Mouse (Mus musculus): ENCODE measurements around the gene Phldb2. TPM values are rescaled to one million over a fixed set of nuclear protein-coding genes. Genes with fewer than 3 reads are reported as not detected.
A peak's percentile ranks its signal among the peaks of the same experiment; 100 is the strongest.

The Phldb2 gene
- polyA plus RNA-seq, 1 experiment from 2014 or later = 49.3 TPM

GRCm38 (mm10) chr16:45896587-45896986 lies 56.8 kb downstream of the Phldb2 start:
- H3K27ac ChIP-seq (replicated peaks; ENCODE audit: low read depth, low read length) = no peak overlapping the region
- H3K4me1 ChIP-seq (ENCODE audit: control insufficient read depth, insufficient read depth, low read length) = peaks cover 11% of the 10 kb centered on the region
- H3K36me3 ChIP-seq (ENCODE audit: control insufficient read depth, insufficient read depth, low read length) = no peaks in the 10 kb centered on the region
- no peak overlapping the region for H3K4me2 ChIP-seq (ENCODE audit: low read depth, severe bottlenecking)
- ATAC-seq (ENCODE audit: insufficient number of reproducible peaks, low FRiP score, low TSS enrichment, low read depth) (no peak), DNase-seq (ENCODE audit: low spot score) (peak; percentile 56)
- no peaks in the 10 kb centered on the region for H3K27me3 ChIP-seq (ENCODE audit: control insufficient read depth, insufficient read depth, low read length)
- 8% methylated on average over 2 of the region's 2 CpGs for WGBS
- no peak overlapping the region for H3K4me3 ChIP-seq (ENCODE audit: low read depth, low read length)
- H3K9me3 ChIP-seq (ENCODE audit: control insufficient read depth, low read length) = no peaks in the 10 kb centered on the region
- no peak overlapping the region for H3K9ac ChIP-seq (ENCODE audit: low read length)

- Histone ChIP-seq H3K9ac (ENCODE audit: low read length) (no peak overlapping the region), H3K4me1 (ENCODE audit: control insufficient read depth, insufficient read depth, low read length) (peaks cover 11% of the 10 kb centered on the region), H3K4me3 (ENCODE audit: low read depth, low read length) (no peak overlapping the region), H3K9me3 (ENCODE audit: control insufficient read depth, low read length) (no peaks in the 10 kb centered on the region), H3K36me3 (ENCODE audit: control insufficient read depth, insufficient read depth, low read length) (no peaks in the 10 kb centered on the region), H3K27me3 (ENCODE audit: control insufficient read depth, insufficient read depth, low read length) (no peaks in the 10 kb centered on the region), H3K4me2 (ENCODE audit: low read depth, severe bottlenecking) (no peak overlapping the region), H3K27ac (replicated peaks; ENCODE audit: low read depth, low read length) (no peak overlapping the region)
- 35% methylated on average over 5 of the region's 5 CpGs for WGBS
- DNase-seq (ENCODE audit: low spot score) (no peak), ATAC-seq (ENCODE audit: insufficient number of reproducible peaks, low FRiP score, low TSS enrichment, low read depth) (no peak)
Measured at GRCm38 (mm10) chr16:45894998-45895397, 58.4 kb downstream of the Phldb2 start.

GRCm38 (mm10) chr16:45893796-45894195 lies 59.6 kb downstream of the Phldb2 start:
- Histone ChIP-seq H3K27ac (replicated peaks; ENCODE audit: low read depth, low read length) (no peak overlapping the region), H3K4me2 (ENCODE audit: low read depth, severe bottlenecking) (no peak overlapping the region), H3K27me3 (ENCODE audit: control insufficient read depth, insufficient read depth, low read length) (no peaks in the 10 kb centered on the region), H3K4me1 (ENCODE audit: control insufficient read depth, insufficient read depth, low read length) (peaks cover 11% of the 10 kb centered on the region), H3K9me3 (ENCODE audit: control insufficient read depth, low read length) (no peaks in the 10 kb centered on the region), H3K4me3 (ENCODE audit: low read depth, low read length) (no peak overlapping the region), H3K9ac (ENCODE audit: low read length) (no peak overlapping the region), H3K36me3 (ENCODE audit: control insufficient read depth, insufficient read depth, low read length) (no peaks in the 10 kb centered on the region)
- WGBS = 75% methylated on average over 2 of the region's 2 CpGs
- no peak for DNase-seq (ENCODE audit: low spot score)
- no peak for ATAC-seq (ENCODE audit: insufficient number of reproducible peaks, low FRiP score, low TSS enrichment, low read depth)

GRCm38 (mm10) chr16:45892928-45893327 lies 60.5 kb downstream of the Phldb2 start:
- ATAC-seq (ENCODE audit: insufficient number of reproducible peaks, low FRiP score, low TSS enrichment, low read depth) (peak; percentile 42; the same call in 1 of the 2 replicates), DNase-seq (ENCODE audit: low spot score) (peak; percentile 32)
- Histone ChIP-seq H3K9me3 (ENCODE audit: control insufficient read depth, low read length) (no peaks in the 10 kb centered on the region), H3K4me2 (ENCODE audit: low read depth, severe bottlenecking) (no peak overlapping the region), H3K36me3 (ENCODE audit: control insufficient read depth, insufficient read depth, low read length) (no peaks in the 10 kb centered on the region), H3K27ac (replicated peaks; ENCODE audit: low read depth, low read length) (no peak overlapping the region; the same call in 1 of the 2 replicates), H3K9ac (ENCODE audit: low read length) (no peak overlapping the region), H3K4me3 (ENCODE audit: low read depth, low read length) (no peak overlapping the region), H3K27me3 (ENCODE audit: control insufficient read depth, insufficient read depth, low read length) (no peaks in the 10 kb centered on the region), H3K4me1 (ENCODE audit: control insufficient read depth, insufficient read depth, low read length) (peaks cover 11% of the 10 kb centered on the region)
- WGBS = 30% methylated on average over 1 of the region's 1 CpGs

GRCm38 (mm10) chr16:45890471-45891200 lies 62.8 kb downstream of the Phldb2 start:
- Histone ChIP-seq H3K27me3 (ENCODE audit: control insufficient read depth, insufficient read depth, low read length) (no peaks in the 10 kb centered on the region), H3K4me1 (ENCODE audit: control insufficient read depth, insufficient read depth, low read length) (peaks cover 14% of the 10 kb centered on the region), H3K27ac (replicated peaks; ENCODE audit: low read depth, low read length) (no peak overlapping the region), H3K36me3 (ENCODE audit: control insufficient read depth, insufficient read depth, low read length) (no peaks in the 10 kb centered on the region), H3K9ac (ENCODE audit: low read length) (no peak overlapping the region), H3K9me3 (ENCODE audit: control insufficient read depth, low read length) (no peaks in the 10 kb centered on the region), H3K4me2 (ENCODE audit: low read depth, severe bottlenecking) (no peak overlapping the region), H3K4me3 (ENCODE audit: low read depth, low read length) (no peak overlapping the region)
- DNase-seq (ENCODE audit: low spot score) (no peak), ATAC-seq (ENCODE audit: insufficient number of reproducible peaks, low FRiP score, low TSS enrichment, low read depth) (no peak)
- 79% methylated on average over 4 of the region's 4 CpGs for WGBS

- 45% methylated on average over 4 of the region's 4 CpGs for WGBS
- no peak overlapping the region for H3K4me2 ChIP-seq (ENCODE audit: low read depth, severe bottlenecking)
- no peak for ATAC-seq (ENCODE audit: insufficient number of reproducible peaks, low FRiP score, low TSS enrichment, low read depth)
Measured at GRCm38 (mm10) chr16:45889636-45890035, 63.8 kb downstream of the Phldb2 start.

GRCm38 (mm10) chr16:45886599-45886998 lies 66.8 kb downstream of the Phldb2 start:
- Histone ChIP-seq H3K27ac (replicated peaks; ENCODE audit: low read depth, low read length) (no peak overlapping the region), H3K9ac (ENCODE audit: low read length) (no peak overlapping the region), H3K4me2 (ENCODE audit: low read depth, severe bottlenecking) (no peak overlapping the region), H3K9me3 (ENCODE audit: control insufficient read depth, low read length) (no peaks in the 10 kb centered on the region), H3K36me3 (ENCODE audit: control insufficient read depth, insufficient read depth, low read length) (no peaks in the 10 kb centered on the region), H3K4me3 (ENCODE audit: low read depth, low read length) (no peak overlapping the region), H3K4me1 (ENCODE audit: control insufficient read depth, insufficient read depth, low read length) (0 out of 2 replicates have a peak, but pooled peaks cover 3% of the 10 kb centered on the region), H3K27me3 (ENCODE audit: control insufficient read depth, insufficient read depth, low read length) (no peaks in the 10 kb centered on the region)
- DNase-seq (ENCODE audit: low spot score) (no peak), ATAC-seq (ENCODE audit: insufficient number of reproducible peaks, low FRiP score, low TSS enrichment, low read depth) (no peak)
- WGBS = 62% methylated on average over 5 of the region's 5 CpGs

More at GRCm38 (mm10) chr16:45889636-45890035, 63.8 kb downstream of the Phldb2 start:
- Histone ChIP-seq H3K9ac (ENCODE audit: low read length) (no peak overlapping the region), H3K36me3 (ENCODE audit: control insufficient read depth, insufficient read depth, low read length) (no peaks in the 10 kb centered on the region), H3K9me3 (ENCODE audit: control insufficient read depth, low read length) (no peaks in the 10 kb centered on the region), H3K4me3 (ENCODE audit: low read depth, low read length) (no peak overlapping the region), H3K4me1 (ENCODE audit: control insufficient read depth, insufficient read depth, low read length) (peaks cover 14% of the 10 kb centered on the region), H3K27me3 (ENCODE audit: control insufficient read depth, insufficient read depth, low read length) (no peaks in the 10 kb centered on the region), H3K27ac (replicated peaks; ENCODE audit: low read depth, low read length) (no peak overlapping the region)
- DNase-seq (ENCODE audit: low spot score) = no peak

- no peak overlapping the region for H3K9ac ChIP-seq (ENCODE audit: low read length)
- 0 out of 2 replicates have a peak, but pooled peaks cover 3% of the 10 kb centered on the region for H3K4me1 ChIP-seq (ENCODE audit: control insufficient read depth, insufficient read depth, low read length)
- WGBS = 88% methylated on average over 2 of the region's 2 CpGs
- no peak for ATAC-seq (ENCODE audit: insufficient number of reproducible peaks, low FRiP score, low TSS enrichment, low read depth)
- H3K4me2 ChIP-seq (ENCODE audit: low read depth, severe bottlenecking) = no peak overlapping the region
- H3K36me3 ChIP-seq (ENCODE audit: control insufficient read depth, insufficient read depth, low read length) = no peaks in the 10 kb centered on the region
- no peak overlapping the region for H3K27ac ChIP-seq (replicated peaks; ENCODE audit: low read depth, low read length)
- no peak for DNase-seq (ENCODE audit: low spot score)
- no peaks in the 10 kb centered on the region for H3K27me3 ChIP-seq (ENCODE audit: control insufficient read depth, insufficient read depth, low read length)
- no peak overlapping the region for H3K4me3 ChIP-seq (ENCODE audit: low read depth, low read length)
- H3K9me3 ChIP-seq (ENCODE audit: control insufficient read depth, low read length) = no peaks in the 10 kb centered on the region
Measured at GRCm38 (mm10) chr16:45884194-45884593, 69.2 kb downstream of the Phldb2 start.

Measured in limb, embryonic 11.5 days (tissue).